Mouse (Mus musculus) left cerebral cortex, postnatal 10 days (tissue): ENCODE measurements at regions not wholly inside any gene's neighbourhood (a gene's known extent, or its start where the extent isn't known, plus 50 kb on each side); places are given as distances from the start of the nearest gene placed in this dataset.
"Not testable (repeated sequence)": the region's sequence is repeated elsewhere in the genome, so short reads cannot be mapped to it uniquely, and the experiment has no call there.

ENCODE experiments used
- DNase-seq, 2 experiments: peaks; one replicate each; pipeline ENCODE4 v3.0.0; 2021 to 2022; ENCODE audit warnings: low spot score in 2 of 2, mixed read lengths in 1 of 2; ENCODE audit errors: extremely low spot score in 1 of 2
- intact Hi-C: fragments of 180-260 bp; cut with DNase I; formaldehyde crosslinking; loops from one replicate; pipeline ENCODE4 v1.15.1; 2025

GRCm38 (mm10) chr1:128535537-128536150 is 56.4 kb downstream of the Cxcr4 start:
- intact Hi-C loops: no loop called here
- DNase-seq: no peak

- intact Hi-C loops: no loop called here
- no peak for DNase-seq
These were observed 59.5 kb downstream of the Cxcr4 start for GRCm38 (mm10) chr1:128532632-128533031.

GRCm38 (mm10) chr1:128529808-128530545 is 62.1 kb downstream of the Cxcr4 start:
- DNase-seq: no peak
- intact Hi-C loops: no loop called here

- no peak for DNase-seq
- intact Hi-C loops: no loop called here
These were observed 72.9 kb downstream of the Cxcr4 start for GRCm38 (mm10) chr1:128519234-128519633.

GRCm38 (mm10) chr1:128518514-128518913 is 73.6 kb downstream of the Cxcr4 start:
- no peak for DNase-seq
- intact Hi-C loops: no loop called here

GRCm38 (mm10) chr1:128517351-128517750 is 74.7 kb downstream of the Cxcr4 start:
- intact Hi-C loops: no loop called here
- no peak for DNase-seq

GRCm38 (mm10) chr1:128514327-128514726 is 77.8 kb downstream of the Cxcr4 start:
- DNase-seq: no peak
- intact Hi-C loops: no loop called here

GRCm38 (mm10) chr1:128513911-128514310 is 78.2 kb downstream of the Cxcr4 start:
- intact Hi-C loops: no loop called here
- no peak for DNase-seq

- intact Hi-C loops: no loop called here
- no peak for DNase-seq
These were observed 78.9 kb downstream of the Cxcr4 start for GRCm38 (mm10) chr1:128513153-128513552.

- DNase-seq: no peak
- intact Hi-C loops: no loop called here
These were observed 83.2 kb downstream of the Cxcr4 start for GRCm38 (mm10) chr1:128508816-128509461.

- intact Hi-C loops: no loop called here
- DNase-seq: no peak
These were observed 85.4 kb downstream of the Cxcr4 start for GRCm38 (mm10) chr1:128506551-128507313.

GRCm38 (mm10) chr1:128504371-128504770 is 87.2 kb upstream of the Dars start:
- intact Hi-C loops: no loop called here
- no peak for DNase-seq

GRCm38 (mm10) chr1:128498042-128498772 is 81.0 kb upstream of the Dars start:
- no peak for DNase-seq
- intact Hi-C loops: loop anchor here (5.0 kb wide), 1 partner anchor 111 kb away; no protein-coding TSS in a partner anchor

- intact Hi-C loops: no loop called here
- no peak for DNase-seq
These were observed 75.1 kb upstream of the Dars start for GRCm38 (mm10) chr1:128492251-128492650.

- intact Hi-C loops, DNase-seq: not testable (repeated sequence)
These were observed 70.0 kb upstream of the Dars start for GRCm38 (mm10) chr1:128487181-128487580.

GRCm38 (mm10) chr1:128478376-128478775 is 61.2 kb upstream of the Dars start:
- intact Hi-C loops: no loop called here

GRCm38 (mm10) chr1:128477653-128478052 is 60.5 kb upstream of the Dars start:
- no peak for DNase-seq
- intact Hi-C loops: no loop called here

More at GRCm38 (mm10) chr1:128478376-128478775, 61.2 kb upstream of the Dars start:
- DNase-seq: no peak

GRCm38 (mm10) chr1:128472713-128473230 is 55.6 kb upstream of the Dars start:
- intact Hi-C loops: no loop called here

More at GRCm38 (mm10) chr1:128472713-128473230, 55.6 kb upstream of the Dars start:
- DNase-seq: no peak
